Mouse (Mus musculus): ENCODE results near the gene Bsg. TPM values are rescaled to one million over a fixed set of nuclear protein-coding genes. Genes with fewer than 3 reads are reported as not detected.

Gene Bsg
- polyA plus RNA-seq, 1 experiment from 2014 or later, result 686 TPM

- Histone ChIP-seq H3K4me1 (replicated peaks) (peaks cover 23% of the 10 kb centered on the region), H3K4me3 (no peak overlapping the region), H3K9me3 (peaks cover 20% of the 10 kb centered on the region; the same call in 1 of the 2 replicates), H3K27ac (no peak overlapping the region), H3K27me3 (ENCODE audit: insufficient read depth, poor library complexity, severe bottlenecking) (peaks cover 31% of the 10 kb centered on the region), H3K36me3 (peaks cover 54% of the 10 kb centered on the region)
- 94% methylated on average over 1 of the region's 1 CpGs for WGBS
- DNase-seq (ENCODE audit: low spot score), result peak; percentile 38
Observed at GRCm38 (mm10) chr10:79732500-79732899, 28.2 kb downstream of the Bsg start.

DNA sequence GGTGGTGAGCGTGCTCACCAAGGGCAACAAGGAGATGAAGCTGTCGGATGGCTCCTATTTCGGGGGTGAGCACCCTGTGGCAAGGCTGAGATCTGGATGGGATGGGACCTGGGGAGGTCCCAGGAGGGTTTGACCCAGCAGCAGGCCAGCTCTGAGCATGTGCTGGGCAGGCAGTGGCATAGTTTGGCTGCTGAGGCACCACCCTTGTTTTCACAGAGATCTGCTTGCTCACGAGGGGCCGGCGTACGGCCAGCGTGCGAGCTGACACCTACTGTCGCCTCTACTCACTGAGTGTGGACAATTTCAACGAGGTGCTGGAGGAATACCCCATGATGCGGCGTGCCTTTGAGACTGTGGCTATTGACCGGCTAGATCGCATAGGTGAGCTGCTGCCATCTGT, 29.6 kb downstream of the Bsg start:
- Histone ChIP-seq H3K4me3 (no peak overlapping the region), H3K9me3 (peaks cover 32% of the 10 kb centered on the region; the same call in 1 of the 2 replicates), H3K27me3 (ENCODE audit: insufficient read depth, poor library complexity, severe bottlenecking) (peaks cover 31% of the 10 kb centered on the region), H3K27ac (no peak overlapping the region), H3K36me3 (peaks cover 68% of the 10 kb centered on the region), H3K4me1 (replicated peaks) (peaks cover 14% of the 10 kb centered on the region)
- no peak for DNase-seq (ENCODE audit: low spot score)
- WGBS, result 95% methylated on average over 15 of the region's 15 CpGs

GRCm38 (mm10) chr10:79735361-79735760, 31.1 kb downstream of the Bsg start:
- peaks cover 47% of the 10 kb centered on the region for H3K9me3 ChIP-seq
- DNase-seq (ENCODE audit: low spot score), result no peak
- H3K27ac ChIP-seq, result no peak overlapping the region
- H3K4me3 ChIP-seq, result peak overlapping the region; percentile 18; the same call in 1 of the 2 replicates
- peaks cover 83% of the 10 kb centered on the region for H3K36me3 ChIP-seq
- H3K4me1 ChIP-seq (replicated peaks), result peaks cover 12% of the 10 kb centered on the region
- 37% methylated on average over 52 of the region's 52 CpGs for WGBS
- peaks cover 31% of the 10 kb centered on the region for H3K27me3 ChIP-seq (ENCODE audit: insufficient read depth, poor library complexity, severe bottlenecking)

- peaks cover 53% of the 10 kb centered on the region for H3K9me3 ChIP-seq
- H3K27ac ChIP-seq, result no peak overlapping the region
- H3K36me3 ChIP-seq, result peaks cover 96% of the 10 kb centered on the region
- 86% methylated on average over 14 of the region's 14 CpGs for WGBS
- H3K4me1 ChIP-seq (replicated peaks), result peaks cover 18% of the 10 kb centered on the region
- no peak overlapping the region for H3K4me3 ChIP-seq
- peaks cover 31% of the 10 kb centered on the region for H3K27me3 ChIP-seq (ENCODE audit: insufficient read depth, poor library complexity, severe bottlenecking)
- DNase-seq (ENCODE audit: low spot score), result no peak
Observed at GRCm38 (mm10) chr10:79736706-79737105, 32.4 kb downstream of the Bsg start.

DNA sequence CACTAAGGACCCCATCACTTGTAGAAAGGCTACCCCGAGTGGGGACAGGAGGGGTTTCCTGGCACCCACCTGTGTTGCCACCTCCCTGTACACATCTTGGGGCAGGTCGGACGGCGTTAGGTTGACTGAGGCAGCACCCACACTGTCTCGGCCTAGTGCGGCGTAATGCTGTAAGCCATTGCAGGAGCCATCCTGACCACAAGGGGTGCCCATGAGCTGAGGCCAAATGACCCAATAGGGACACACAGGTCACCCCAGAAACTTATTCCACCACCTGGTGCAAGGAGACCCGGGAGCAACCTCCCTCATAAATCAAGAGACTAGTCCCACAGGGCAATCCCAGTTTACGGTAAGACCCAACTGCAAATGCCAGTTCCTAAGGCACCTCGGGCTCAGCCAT, 34.0 kb downstream of the Bsg start:
- peaks cover 18% of the 10 kb centered on the region for H3K4me1 ChIP-seq (replicated peaks)
- no peak for DNase-seq (ENCODE audit: low spot score)
- H3K36me3 ChIP-seq, result peaks cover 99% of the 10 kb centered on the region
- WGBS, result 87% methylated on average over 10 of the region's 10 CpGs
- no peak overlapping the region for H3K4me3 ChIP-seq
- peaks cover 31% of the 10 kb centered on the region for H3K27me3 ChIP-seq (ENCODE audit: insufficient read depth, poor library complexity, severe bottlenecking)
- H3K9me3 ChIP-seq, result peaks cover 49% of the 10 kb centered on the region
- H3K27ac ChIP-seq, result no peak overlapping the region

GRCm38 (mm10) chr10:79739234-79739633, 34.9 kb downstream of the Bsg start:
- peaks cover 99% of the 10 kb centered on the region for H3K36me3 ChIP-seq
- peaks cover 30% of the 10 kb centered on the region for H3K27me3 ChIP-seq (ENCODE audit: insufficient read depth, poor library complexity, severe bottlenecking)
- no peak for DNase-seq (ENCODE audit: low spot score)
- peaks cover 49% of the 10 kb centered on the region for H3K9me3 ChIP-seq
- H3K27ac ChIP-seq, result no peak overlapping the region
- WGBS, result 97% methylated on average over 28 of the region's 28 CpGs
- no peak overlapping the region; the same call in 1 of the 2 replicates for H3K4me3 ChIP-seq
- H3K4me1 ChIP-seq (replicated peaks), result peaks cover 18% of the 10 kb centered on the region

- WGBS, result 61% methylated on average over 11 of the region's 11 CpGs
- peaks cover 14% of the 10 kb centered on the region for H3K27me3 ChIP-seq (ENCODE audit: insufficient read depth, poor library complexity, severe bottlenecking)
- peaks cover 15% of the 10 kb centered on the region for H3K4me1 ChIP-seq (replicated peaks)
- no peak overlapping the region for H3K4me3 ChIP-seq
- peaks cover 38% of the 10 kb centered on the region for H3K9me3 ChIP-seq
- peak; percentile 43 for DNase-seq (ENCODE audit: low spot score)
- 0 out of 2 replicates have a peak overlapping the region, but pooled peaks have one; percentile 13 for H3K27ac ChIP-seq
- H3K36me3 ChIP-seq, result peaks cover 86% of the 10 kb centered on the region
Observed at GRCm38 (mm10) chr10:79740863-79741262, 36.6 kb downstream of the Bsg start.

DNA sequence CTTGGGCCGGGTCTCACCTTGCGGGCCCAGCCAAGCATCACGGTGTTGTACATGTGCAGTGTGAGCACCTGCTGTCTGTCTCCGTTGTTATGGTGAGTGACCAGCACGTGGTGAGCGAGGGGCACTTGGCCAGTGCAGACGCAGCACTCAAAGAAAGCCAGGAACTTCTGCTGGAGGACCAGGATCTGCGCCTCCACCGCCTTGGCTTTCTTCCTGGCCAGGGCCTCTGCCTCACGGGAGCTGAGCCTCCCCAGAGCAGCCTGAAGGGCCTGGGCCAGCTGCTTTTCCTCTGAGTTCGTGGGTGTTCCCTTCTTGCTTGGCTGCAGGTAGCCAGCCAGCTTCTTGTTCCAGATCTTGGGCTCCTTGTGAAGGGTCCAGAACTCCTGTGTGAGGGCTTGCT, 38.9 kb downstream of the Bsg start:
- H3K4me1 ChIP-seq (replicated peaks), result peaks cover 19% of the 10 kb centered on the region
- H3K27me3 ChIP-seq (ENCODE audit: insufficient read depth, poor library complexity, severe bottlenecking), result no peaks in the 10 kb centered on the region
- no peak overlapping the region for H3K4me3 ChIP-seq
- no peak overlapping the region for H3K27ac ChIP-seq
- peaks cover 28% of the 10 kb centered on the region for H3K9me3 ChIP-seq
- H3K36me3 ChIP-seq, result peaks cover 63% of the 10 kb centered on the region
- 90% methylated on average over 11 of the region's 11 CpGs for WGBS
- DNase-seq (ENCODE audit: low spot score), result no peak

- peaks cover 19% of the 10 kb centered on the region for H3K4me1 ChIP-seq (replicated peaks)
- H3K27ac ChIP-seq, result no peak overlapping the region
- no peak for DNase-seq (ENCODE audit: low spot score)
- H3K27me3 ChIP-seq (ENCODE audit: insufficient read depth, poor library complexity, severe bottlenecking), result no peaks in the 10 kb centered on the region
- H3K36me3 ChIP-seq, result peaks cover 56% of the 10 kb centered on the region
- 94% methylated on average over 15 of the region's 15 CpGs for WGBS
- H3K9me3 ChIP-seq, result peaks cover 22% of the 10 kb centered on the region
- H3K4me3 ChIP-seq, result no peak overlapping the region
Observed at GRCm38 (mm10) chr10:79743650-79744365, 39.5 kb downstream of the Bsg start.

DNA sequence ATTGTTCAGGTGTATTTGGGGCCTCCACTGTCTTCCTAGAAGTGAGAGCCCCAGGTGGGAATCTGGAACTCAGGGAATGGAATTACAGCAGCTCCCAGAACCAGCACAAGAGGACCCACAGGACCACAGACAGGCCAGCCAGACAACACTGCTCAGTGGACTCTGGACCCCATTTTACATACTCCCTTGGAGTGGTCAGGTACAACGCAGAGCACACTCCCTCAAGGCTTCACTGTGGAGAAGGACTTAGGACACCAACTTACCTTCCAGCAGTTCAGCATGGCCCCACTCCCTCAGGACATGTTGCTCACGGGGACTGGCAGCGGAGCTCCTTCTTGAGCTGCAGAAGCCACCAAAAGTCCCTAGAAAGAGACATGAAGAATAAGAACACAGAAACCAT, 41.1 kb downstream of the Bsg start:
- Histone ChIP-seq H3K36me3 (peaks cover 40% of the 10 kb centered on the region), H3K27ac (no peak overlapping the region), H3K9me3 (peaks cover 6% of the 10 kb centered on the region; the same call in 1 of the 2 replicates), H3K27me3 (ENCODE audit: insufficient read depth, poor library complexity, severe bottlenecking) (no peaks in the 10 kb centered on the region), H3K4me3 (peak overlapping the region; percentile 71), H3K4me1 (replicated peaks) (peaks cover 19% of the 10 kb centered on the region)
- 91% methylated on average over 3 of the region's 3 CpGs for WGBS
- DNase-seq (ENCODE audit: low spot score), result no peak

GRCm38 (mm10) chr10:79745898-79746773, 41.8 kb downstream of the Bsg start, which contains the start of gene Polrmt:
TSS of gene Polrmt (minus strand) at chr10:79746581.
- DNase-seq (ENCODE audit: low spot score), result peak; percentile 95
- Histone ChIP-seq H3K27ac (peak within 1 kb of the TSS; percentile 85), H3K9me3 (no peaks in the 10 kb centered on the region; the same call in 1 of the 2 replicates), H3K27me3 (ENCODE audit: insufficient read depth, poor library complexity, severe bottlenecking) (no peaks in the 10 kb centered on the region), H3K4me1 (replicated peaks) (peaks cover 14% of the 10 kb centered on the region), H3K4me3 (peak within 1 kb of the TSS; percentile 71), H3K36me3 (peaks cover 33% of the 10 kb centered on the region)
- 3% methylated on average over 38 of the region's 38 CpGs for WGBS

DNA sequence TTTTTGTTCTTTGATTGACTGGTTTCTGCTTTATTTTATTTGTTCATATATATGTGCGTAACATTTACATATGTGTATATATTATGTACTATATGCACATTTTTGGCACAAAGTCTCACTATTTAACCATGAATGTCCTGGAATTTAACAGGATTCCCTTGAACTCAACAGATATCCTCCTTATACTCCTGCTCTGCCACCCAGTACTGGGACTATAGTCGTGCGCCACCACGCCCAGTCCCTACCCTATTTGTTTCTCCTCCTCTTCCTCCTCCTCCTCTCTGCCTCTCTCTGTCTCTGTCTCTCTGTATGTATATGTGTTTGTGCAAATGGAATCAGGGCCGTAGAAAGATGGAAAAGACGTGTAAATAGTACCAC, 42.5 kb downstream of the Bsg start:
- Histone ChIP-seq H3K27me3 (ENCODE audit: insufficient read depth, poor library complexity, severe bottlenecking) (no peaks in the 10 kb centered on the region), H3K4me3 (peak overlapping the region; percentile 71), H3K4me1 (replicated peaks) (peaks cover 16% of the 10 kb centered on the region), H3K27ac (peak overlapping the region; percentile 74), H3K36me3 (peaks cover 27% of the 10 kb centered on the region), H3K9me3 (no peaks in the 10 kb centered on the region)
- DNase-seq (ENCODE audit: low spot score), result no peak
- 28% methylated on average over 6 of the region's 6 CpGs for WGBS

- Histone ChIP-seq H3K9me3 (no peaks in the 10 kb centered on the region), H3K27me3 (ENCODE audit: insufficient read depth, poor library complexity, severe bottlenecking) (no peaks in the 10 kb centered on the region), H3K4me1 (replicated peaks) (peaks cover 16% of the 10 kb centered on the region), H3K36me3 (peaks cover 11% of the 10 kb centered on the region), H3K4me3 (no peak overlapping the region), H3K27ac (no peak overlapping the region)
- DNase-seq (ENCODE audit: low spot score), result no peak
- 85% methylated on average over 6 of the region's 6 CpGs for WGBS
Observed at GRCm38 (mm10) chr10:79748496-79748895, 44.2 kb downstream of the Bsg start.

Data from hindbrain, embryonic 10.5 days (tissue).